Mouse (Mus musculus) lung, postnatal 0 days (tissue): ENCODE data around the gene Pigf.

Source experiments
- CTCF ChIP-seq: IDR thresholded peaks from 2 replicates; pipeline ENCODE4 v1.5.1; 2016; ENCODE audit warnings: antibody characterized with exemption, mild to moderate bottlenecking
- EP300 ChIP-seq: IDR thresholded peaks from 2 replicates; pipeline ENCODE4 v1.6.1; 2016; ENCODE audit warnings: antibody characterized with exemption, mild to moderate bottlenecking, control low read depth

GRCm38 (mm10) chr17:87041739-87042138, 16.5 kb upstream of the Pigf start:
- TF ChIP-seq CTCF, result no peak
- TF ChIP-seq EP300, result no peak; the same call in none of the 2 replicates
